Mouse (Mus musculus) gastrocnemius, postnatal 14 days (tissue): ENCODE results near the gene Taar8c. TPM values are rescaled to one million over a fixed set of nuclear protein-coding genes. Genes with fewer than 3 reads are reported as not detected.
"Not testable (repeated sequence)": the region's sequence is repeated elsewhere in the genome, so short reads cannot be mapped to it uniquely, and the experiment has no call there.

ENCODE experiments used
- DNase-seq: peaks from one replicate; pipeline ENCODE4 v3.0.0; 2021; ENCODE audit warnings: mixed read lengths
- intact Hi-C: fragments of 180-260 bp; cut with DNase I; formaldehyde crosslinking; loops from one replicate; pipeline ENCODE4 v1.15.1; 2025; ENCODE audit warnings: low total_unique reads
- long read RNA-seq, 2 experiments: library from polyadenylated mRNA; stranded (forward); transcript quantifications; one replicate each; pipeline ENCODE4 v2.0.0; 2021
- total RNA-seq, 2 experiments: library from RNA; stranded (reverse); gene quantifications; 2 replicates each; pipeline ENCODE4 v1.2.3; 2021

Gene Taar8c
- total RNA-seq, result not detected
- long read RNA-seq, experiment 1, result 0 reads
- long read RNA-seq, experiment 2, result 0 reads

DNA sequence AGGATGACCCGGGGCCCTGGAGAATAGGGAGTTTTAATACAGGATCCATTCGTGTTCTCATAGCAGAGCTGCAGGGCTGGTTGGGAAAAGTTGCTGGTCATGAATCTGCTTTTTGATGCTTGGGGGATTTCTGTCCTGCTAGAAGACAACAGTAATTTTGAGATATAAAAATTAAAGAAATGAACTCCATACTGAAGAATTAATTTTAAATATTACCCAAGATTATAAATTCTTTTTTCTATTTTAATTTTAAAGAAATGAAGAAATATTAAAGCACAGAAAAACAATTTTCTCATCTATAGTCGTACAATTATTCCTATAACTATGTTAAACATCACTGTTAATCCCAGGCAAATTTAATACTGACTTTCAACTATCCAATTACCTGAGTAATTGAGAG, at the start of gene Taar8c:
Taar8c (minus strand) TSS at position 101 of the 400 bp plus-strand sequence.
- intact Hi-C loops, DNase-seq: not testable (repeated sequence)

DNA sequence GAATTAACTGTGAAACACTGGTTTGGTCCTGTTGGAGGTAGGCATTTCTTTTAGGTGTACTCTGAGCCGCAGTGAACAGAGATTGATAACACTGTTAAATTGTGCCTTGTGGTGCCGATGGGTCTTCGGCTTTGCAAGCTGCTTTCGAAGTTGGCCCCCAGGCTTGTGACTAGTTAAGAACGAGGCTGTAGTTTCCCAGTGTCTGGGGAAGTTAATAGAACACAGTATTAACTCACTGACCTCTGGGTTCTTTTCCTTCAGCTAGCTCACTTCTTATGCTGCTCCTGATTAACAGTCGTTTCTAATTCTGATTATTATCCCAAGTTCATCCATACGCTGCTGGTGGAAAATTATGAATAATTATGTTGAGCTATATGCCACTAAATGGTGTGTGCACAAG, 48.4 kb upstream of the Taar8c start:
- intact Hi-C loops, result no loop called here
- no peak for DNase-seq

DNA sequence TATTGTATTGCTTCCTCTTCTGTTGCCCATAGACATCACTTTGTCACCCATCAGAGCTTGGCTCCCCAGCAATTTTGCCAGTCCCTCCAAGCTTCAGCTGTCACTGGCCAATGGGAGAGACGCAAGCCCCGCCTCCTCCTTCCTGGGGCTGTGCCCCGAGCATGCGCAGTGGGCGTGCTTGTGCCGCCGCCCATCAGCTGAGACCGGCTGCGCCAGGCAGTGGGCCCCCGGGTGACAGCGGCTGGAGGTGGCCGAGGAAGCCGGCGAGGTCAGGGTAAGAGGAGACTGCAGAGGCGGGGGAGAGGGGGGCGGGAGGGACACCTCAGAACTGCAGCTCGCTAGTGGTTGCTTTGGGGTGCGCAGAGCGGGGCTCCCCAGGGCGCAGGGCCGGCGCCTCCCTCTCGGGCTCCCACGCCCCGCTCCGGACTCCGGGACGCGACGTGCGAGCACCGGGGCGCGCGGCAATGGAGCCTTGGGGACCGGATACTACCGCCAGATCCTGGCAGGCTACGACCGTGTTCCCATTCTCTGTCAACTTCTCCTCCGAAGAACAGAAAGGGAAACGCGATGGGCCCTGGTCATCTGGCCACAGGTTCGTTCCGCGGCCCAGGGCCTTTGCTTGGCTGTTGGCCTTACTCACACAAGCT, 47.5 kb upstream of the Taar8c start, which contains the start of gene Stx7:
Stx7 (plus strand) TSS at position 168 of the 647 bp plus-strand sequence.
- intact Hi-C loops, result no loop called here
- DNase-seq, result peak; percentile 94

DNA sequence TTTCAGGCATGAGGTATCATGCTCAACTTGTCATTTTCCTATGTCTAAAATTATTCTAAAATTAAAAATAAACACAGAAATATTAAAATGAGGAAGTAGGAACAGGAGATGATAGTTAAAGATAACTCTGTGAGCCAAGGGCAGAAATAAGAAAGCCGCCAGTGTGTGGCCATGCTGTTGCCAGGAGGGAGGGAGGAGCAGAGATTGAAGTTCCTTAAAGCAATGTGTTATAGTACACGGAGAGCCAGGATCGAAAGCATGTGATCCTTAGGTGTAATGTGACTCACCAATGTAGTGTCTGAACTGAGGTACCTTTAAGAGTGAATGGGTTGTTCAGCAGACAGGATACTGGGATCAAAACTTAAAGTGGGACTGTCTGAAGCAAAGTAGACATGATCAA, 41.0 kb upstream of the Taar8c start:
- intact Hi-C loops, result no loop called here
- no peak for DNase-seq

DNA sequence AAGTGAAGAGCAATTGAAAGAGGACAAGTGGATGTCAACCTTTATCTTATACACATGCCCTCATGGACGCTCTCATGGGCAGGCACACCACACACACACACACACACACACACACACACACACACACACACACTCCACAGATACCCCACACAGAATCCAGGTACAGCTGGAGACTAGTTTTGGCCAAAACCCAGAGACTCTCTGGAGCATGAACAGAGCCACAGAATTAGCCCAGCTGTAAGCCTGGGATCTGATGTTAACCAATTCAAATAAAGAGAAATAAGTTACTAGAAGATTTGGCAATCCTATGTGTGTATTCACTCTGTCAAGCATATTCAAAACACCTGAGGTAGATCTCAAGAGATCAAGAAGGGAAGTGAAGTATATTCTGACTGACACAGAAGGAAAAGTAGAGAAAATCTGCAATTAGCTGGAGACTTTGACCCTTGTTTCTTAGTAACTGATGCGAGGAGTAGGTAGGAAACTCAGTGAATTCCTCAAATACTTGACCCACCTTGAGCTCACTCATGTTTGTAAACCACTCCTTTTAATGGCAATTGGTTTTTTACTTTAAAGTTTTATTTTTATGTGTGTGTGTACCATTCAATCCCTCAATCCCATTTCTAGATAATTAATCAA, 37.0 kb upstream of the Taar8c start:
- no peak for DNase-seq
- intact Hi-C loops, result no loop called here

DNA sequence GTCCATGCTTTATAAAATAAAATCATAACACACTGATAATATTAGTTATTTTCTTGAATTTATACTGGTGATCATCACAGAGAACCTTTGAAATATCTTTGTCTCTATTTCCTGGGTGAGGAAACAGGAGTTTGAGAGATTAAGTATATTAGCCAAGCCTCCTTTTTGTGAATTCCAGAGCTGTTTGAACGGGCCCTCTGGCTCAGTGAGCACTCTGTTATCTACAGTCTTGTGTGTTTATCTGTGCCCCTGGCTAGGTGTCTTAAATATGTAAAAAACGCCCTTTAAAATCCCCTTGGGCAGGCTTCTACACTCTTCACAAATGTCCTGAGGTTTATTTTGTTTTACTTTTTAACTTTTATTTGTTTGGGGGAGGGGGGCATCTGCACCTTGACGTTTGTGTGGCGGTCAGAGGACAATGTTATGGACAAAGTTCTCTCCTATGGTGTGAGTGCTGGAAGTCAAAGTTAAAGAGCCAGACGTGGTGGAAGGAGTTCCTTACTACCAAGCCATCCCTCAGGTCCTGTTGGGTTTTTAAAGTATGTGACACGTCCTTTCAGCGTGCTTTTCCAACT, 32.4 kb upstream of the Taar8c start:
- intact Hi-C loops, result no loop called here
- no peak for DNase-seq

DNA sequence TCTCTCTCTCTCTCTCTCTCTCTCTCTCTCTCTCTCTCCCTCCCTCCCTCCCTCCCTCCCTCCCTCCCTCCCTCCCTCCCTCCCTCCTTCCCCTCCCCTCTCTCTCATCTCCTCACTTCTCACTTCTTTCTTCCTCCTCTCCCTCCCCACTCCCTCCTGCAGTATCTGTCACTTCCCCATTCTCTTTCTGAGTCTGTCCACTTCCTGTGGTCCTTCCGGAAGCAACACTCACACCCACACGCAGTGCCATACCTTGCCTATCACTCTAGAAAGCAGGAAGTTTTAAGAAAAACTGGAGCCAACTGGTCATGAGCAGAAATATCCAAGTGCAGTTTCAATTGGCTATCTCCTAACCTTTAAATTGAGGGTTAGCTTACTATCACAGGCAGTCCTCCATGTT, 31.4 kb upstream of the Taar8c start:
- no peak for DNase-seq
- intact Hi-C loops, result no loop called here

DNA sequence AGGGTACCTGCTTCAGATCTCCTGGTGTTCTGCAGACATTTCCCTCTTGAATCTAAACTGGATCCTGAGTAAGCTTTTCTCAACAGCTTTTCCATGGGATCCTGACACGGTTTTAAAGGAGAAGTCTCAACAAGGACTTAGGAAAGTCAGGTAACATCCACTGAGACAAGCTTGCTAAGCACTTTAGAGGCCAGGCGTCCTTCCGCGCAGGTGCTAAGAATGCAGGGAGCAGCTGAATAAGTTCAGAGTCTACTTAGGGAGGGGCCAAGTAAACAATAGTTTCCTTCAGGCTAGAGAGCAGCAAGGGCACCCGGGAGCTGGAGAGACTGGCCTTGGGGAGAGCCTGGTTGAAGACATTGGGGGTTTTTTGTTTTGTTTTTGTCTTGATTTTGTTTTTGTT, 30.6 kb upstream of the Taar8c start:
- DNase-seq, result no peak
- intact Hi-C loops, result no loop called here

DNA sequence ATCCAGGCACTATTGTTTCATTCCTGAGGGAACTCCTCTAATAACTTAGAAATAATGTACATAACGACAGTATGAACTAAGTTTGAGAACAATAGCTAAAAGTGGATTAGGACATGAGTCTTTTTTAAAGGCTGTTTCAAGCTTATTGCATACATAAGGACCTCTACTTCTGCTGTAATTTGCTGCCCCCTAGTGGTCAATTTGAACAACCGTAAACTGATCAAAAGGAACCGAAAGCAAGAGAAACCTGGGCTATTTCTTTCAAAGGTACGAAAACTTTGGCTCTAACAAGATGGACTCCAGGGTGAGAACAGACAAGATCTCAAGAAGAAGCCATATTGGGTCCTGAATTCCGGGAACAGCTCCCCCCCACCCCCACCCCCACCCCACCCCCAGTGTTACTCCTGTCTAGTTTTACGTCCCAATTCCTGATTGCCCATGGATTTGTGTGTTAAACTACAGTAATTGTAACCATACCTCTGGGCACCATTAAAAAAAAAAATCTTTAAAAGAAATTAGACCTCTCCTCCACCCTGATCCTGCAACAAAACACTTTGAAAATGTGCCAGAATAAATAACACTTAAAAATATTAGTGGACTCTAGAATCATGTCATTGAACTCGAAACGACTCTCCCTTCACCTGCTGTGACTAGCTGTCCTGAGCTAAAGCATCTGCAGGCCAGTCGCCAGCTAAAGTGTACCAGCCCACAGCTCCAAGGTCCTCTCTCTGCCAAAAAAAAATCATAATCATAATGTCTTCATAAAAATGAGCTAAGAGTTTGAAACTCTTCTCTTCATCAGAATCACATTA, 29.9 kb upstream of the Taar8c start:
- DNase-seq, result no peak
- intact Hi-C loops, result no loop called here

DNA sequence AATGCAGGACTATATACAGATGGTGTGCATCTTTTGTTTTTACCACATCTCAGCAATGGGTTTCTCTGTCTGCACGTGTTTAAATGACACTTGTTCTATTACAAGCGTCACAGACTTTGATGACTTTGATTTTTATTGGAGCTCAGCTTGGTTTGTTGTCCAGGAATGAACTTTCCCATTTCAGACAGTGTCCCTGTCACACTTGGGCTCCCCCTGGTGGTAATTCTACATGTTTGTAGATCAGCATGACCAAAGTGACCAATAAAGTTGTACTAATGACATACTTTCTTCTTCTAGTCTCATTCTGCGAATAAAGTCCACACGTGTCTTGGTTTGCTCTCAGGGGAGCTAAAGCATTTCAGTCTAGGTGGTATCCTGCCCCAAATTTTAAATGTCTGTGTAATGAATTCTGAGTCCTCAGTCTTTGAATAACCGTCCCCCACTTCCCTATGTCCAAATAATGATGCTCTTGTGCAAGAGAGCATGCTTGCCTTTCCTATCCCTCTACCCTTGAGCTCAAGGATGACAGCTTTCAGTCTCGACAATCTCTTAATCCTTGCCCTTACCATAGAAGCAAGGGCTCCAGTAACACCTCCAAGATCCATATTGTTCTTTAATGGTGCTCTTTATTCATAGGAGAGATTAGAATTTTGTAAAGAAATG, 9.5 kb upstream of the Taar8c start:
- DNase-seq, result peak; percentile 22
- intact Hi-C loops, result no loop called here

DNA sequence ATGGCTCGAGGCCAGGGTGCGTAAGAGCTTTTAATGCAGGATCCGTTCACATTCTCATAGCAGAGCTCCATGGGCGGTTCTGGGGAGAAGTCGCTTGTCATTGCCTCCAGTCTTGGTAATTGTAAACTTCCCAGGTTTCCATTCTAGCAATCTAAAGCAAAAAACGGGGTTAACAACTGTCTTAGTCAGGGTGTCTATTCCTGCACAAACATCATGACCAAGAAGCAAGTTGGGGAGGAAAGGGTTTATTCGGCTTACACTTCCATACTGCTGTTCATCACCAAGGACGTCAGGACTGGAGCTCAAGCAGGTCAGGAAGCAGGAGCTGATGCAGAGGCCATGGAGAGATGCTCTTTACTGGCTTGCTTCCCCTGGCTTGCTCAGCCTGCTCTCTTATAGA, 7.7 kb upstream of the Taar8c start, which contains the start of gene Taar9:
Taar9 (minus strand) TSS at position 101 of the 400 bp plus-strand sequence.
- DNase-seq, intact Hi-C loops: not testable (repeated sequence)

DNA sequence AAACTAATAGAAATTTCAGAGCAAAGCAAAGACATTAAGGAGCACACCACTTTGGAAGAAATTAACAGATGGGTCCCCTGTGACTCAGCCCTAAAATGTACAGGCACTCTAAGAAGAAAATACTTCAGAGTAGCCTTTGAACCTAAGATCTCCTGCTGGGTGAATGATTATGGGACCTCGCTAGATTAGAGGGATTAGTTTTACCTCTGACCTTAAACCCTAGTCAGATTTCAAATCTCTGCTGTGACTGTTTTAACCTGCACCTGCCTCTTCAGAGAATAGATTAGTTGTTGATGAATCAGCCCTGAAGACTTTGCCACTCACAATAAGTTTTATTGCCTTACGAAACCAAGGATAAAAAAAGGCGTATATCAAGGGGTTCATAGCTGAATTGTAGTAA, 6.5 kb upstream of the Taar8c start:
- no peak for DNase-seq
- intact Hi-C loops, result no loop called here

DNA sequence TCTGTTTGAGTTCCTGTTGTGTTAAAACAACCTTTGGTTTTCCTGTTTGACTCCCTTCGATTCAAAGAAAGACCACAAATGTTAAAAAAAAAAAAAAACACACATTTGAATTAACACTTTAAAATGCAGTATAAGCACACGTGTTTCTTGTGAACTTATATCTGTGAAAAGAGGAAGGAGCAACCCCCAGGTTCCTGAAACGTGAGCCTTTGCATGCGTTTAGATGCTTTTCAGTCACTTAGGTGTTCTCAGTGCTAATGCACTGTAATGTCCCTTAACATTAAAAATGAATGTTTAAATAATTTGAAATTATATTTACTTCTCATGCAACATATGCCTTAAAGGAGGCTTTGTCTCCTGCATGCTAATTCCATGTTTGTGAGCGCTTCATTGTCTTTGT, 6.0 kb upstream of the Taar8c start:
- intact Hi-C loops, result no loop called here
- DNase-seq, result no peak

DNA sequence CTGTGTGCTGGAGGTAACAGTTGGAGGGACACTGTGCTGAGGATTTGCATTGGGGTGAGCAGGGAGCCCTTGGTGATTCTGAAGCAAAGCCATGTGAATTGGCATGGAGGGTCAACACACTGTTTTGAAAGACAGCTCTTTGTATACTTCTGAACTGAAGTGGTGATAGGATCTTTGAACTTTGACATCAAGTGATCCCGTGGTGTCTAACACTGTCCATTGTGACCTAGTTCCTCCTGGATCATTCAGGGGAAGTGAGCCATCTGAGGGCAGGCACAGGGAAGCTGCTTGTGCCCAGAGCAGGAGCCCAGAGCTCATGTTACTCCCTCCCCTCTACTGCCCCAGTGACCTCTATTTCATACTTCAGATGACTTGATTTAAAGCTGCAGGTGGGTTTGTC, 1.6 kb upstream of the Taar8c start:
- DNase-seq, intact Hi-C loops: not testable (repeated sequence)

DNA sequence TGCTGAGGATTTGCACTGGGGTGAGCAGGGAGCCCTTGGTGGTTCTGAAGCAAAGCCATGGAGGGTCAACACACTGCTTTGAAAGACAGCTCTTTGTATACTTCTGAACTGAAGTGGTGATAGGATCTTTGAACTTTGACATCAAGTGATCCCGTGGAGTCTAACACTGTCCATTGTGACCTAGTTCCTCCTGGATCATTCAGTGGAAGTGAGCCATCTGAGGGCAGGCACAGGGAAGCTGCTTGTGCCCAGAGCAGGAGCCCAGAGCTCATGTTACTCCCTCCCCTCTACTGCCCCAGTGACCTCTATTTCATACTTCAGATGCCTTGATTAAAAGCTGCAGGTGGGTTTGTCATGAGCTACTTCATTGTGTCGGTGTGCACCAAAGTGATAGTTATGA, 4.7 kb downstream of the Taar8c start:
- not testable (repeated sequence) for DNase-seq

DNA sequence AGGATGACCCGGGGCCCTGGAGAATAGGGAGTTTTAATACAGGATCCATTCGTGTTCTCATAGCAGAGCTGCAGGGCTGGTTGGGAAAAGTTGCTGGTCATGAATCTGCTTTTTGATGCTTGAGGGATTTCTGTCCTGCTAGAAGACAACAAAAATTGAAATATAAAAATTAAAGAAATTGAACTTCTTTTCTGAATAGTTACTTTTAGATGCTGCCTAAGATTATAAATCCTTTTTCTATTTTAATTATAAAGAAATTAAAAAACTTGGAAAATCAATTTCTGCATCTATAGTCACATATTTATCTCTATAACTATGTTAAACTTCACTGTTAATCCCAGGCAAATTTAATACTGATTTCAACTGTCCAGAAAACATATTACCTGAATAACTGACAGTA, 9.5 kb downstream of the Taar8c start, which contains the start of gene Taar8b:
Taar8b (minus strand) TSS at position 101 of the 400 bp plus-strand sequence.
- intact Hi-C loops, result no loop called here
- DNase-seq, result no peak

More for the DNA sequence above, 4.7 kb downstream of the Taar8c start:
- intact Hi-C loops, result not testable (repeated sequence)

DNA sequence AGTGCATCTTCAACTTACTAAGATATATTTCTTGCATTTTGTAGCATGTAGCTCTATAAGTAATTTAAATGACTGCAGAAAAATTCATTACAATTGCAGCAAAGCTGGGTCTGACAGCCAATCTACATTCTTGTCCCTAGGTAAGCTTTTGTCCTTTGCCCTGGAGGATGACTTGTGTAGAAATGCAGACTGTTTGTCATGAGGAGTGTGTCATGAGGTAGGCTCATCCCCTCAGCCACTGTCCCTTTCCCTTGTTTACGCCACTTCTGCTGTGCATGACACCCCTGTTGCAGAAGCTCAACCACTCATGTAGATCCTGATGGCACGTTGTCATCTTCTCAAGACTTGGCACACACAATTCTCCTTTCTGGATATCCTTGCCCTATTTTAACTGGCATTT, 14.5 kb downstream of the Taar8c start:
- intact Hi-C loops, result loop anchor here (10.0 kb wide), 1 partner anchor 112 kb away; the partner anchor contains the start of gene Taar5
- no peak for DNase-seq

DNA sequence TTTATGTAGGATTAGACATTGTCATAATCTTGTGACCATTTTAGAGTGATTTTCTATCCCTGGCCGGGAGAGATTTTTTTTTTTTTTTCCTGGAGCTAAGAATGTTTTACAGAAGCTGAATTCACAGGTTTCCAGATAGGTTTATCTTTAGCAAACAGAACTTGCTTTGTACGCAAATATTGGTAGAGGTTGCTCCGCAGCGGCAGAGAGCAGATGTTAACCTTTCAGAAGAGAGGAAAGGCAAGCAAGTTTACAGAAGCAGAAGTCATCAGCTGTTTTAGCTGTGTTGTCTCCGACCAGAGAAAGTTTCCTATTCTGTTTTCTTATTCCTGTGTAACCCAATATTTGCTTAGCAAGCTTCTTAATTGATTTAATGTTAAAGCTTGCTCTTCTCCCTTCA, 15.2 kb downstream of the Taar8c start:
- no peak for DNase-seq
- intact Hi-C loops, result loop anchor here (10.0 kb wide), 1 partner anchor 112 kb away; the partner anchor contains the start of gene Taar5

DNA sequence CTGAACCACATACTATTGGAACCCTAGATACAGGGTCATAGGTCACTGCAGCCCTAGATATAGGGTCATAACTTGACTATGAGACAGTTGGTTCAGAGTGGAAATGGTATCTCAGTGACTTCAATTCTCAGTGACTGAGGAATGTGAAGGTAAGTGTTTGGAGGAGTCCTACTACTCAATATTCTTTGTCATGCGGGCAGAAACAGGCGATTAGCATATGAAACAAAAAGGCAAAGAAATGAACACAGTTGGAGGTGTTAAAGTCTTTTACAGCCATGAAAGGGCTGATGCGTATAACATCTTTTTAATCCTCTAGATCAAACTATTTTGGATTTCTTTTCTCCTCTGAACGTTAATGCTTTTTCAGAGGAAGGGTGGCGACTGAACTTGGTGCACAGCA, 15.8 kb downstream of the Taar8c start:
- no peak for DNase-seq
- intact Hi-C loops, result loop anchor here (10.0 kb wide), 1 partner anchor 111 kb away; the partner anchor contains the start of gene Taar5
